Mouse (Mus musculus) cortical plate, adult 2 months (tissue): Measurements from ENCODE around the gene Mrm3.

Experiments used
- CTCF ChIP-seq: fragments of 200-500 bp; IDR thresholded peaks from 2 replicates; pipeline ENCODE4 v1.5.1; 2011; ENCODE audit warnings: mild to moderate bottlenecking, control low read depth, low read length; ENCODE audit not compliant: insufficient read depth; ENCODE audit errors: extremely low read depth
- POLR2A ChIP-seq: fragments of 200-500 bp; IDR thresholded peaks from 2 replicates; pipeline ENCODE4 v1.6.1; 2011; ENCODE audit warnings: mild to moderate bottlenecking, low read length, control low read depth; ENCODE audit not compliant: insufficient read depth; ENCODE audit errors: extremely low read depth

- TF ChIP-seq CTCF = no peak
- no peak for TF ChIP-seq POLR2A
Observed at GRCm38 (mm10) chr11:76268001-76268459, 24.5 kb downstream of the Mrm3 start.
